Mouse (Mus musculus) granulocyte monocyte progenitor cell, adult 5-6 weeks (primary cell): ENCODE results near the gene 4930404N11Rik. TPM values are rescaled to one million over a fixed set of nuclear protein-coding genes. Genes with fewer than 3 reads are reported as not detected.

Experiments
- ATAC-seq: replicated peaks from 2 replicates; pipeline ENCODE4 v1.8.0; 2016; ENCODE audit warnings: mild to moderate bottlenecking, moderate TSS enrichment, inconsistent platforms; ENCODE audit not compliant: poor library complexity, severe bottlenecking
- total RNA-seq, 2 experiments: library from RNA; stranded (forward) in 1 of 2; stranded (reverse) in 1 of 2; fragments of 200-712, 200-1000 nt in 1 of 2; fragments of >200 nt in 1 of 2; fragmentation: Nextera tagmentation in 1 of 2; gene quantifications; 2 replicates each; pipeline ENCODE4 v1.2.3; 2014 to 2017

The 4930404N11Rik gene
- total RNA-seq, 2 experiments from 2014 or later = 0.10 TPM; not detected in 1

DNA sequence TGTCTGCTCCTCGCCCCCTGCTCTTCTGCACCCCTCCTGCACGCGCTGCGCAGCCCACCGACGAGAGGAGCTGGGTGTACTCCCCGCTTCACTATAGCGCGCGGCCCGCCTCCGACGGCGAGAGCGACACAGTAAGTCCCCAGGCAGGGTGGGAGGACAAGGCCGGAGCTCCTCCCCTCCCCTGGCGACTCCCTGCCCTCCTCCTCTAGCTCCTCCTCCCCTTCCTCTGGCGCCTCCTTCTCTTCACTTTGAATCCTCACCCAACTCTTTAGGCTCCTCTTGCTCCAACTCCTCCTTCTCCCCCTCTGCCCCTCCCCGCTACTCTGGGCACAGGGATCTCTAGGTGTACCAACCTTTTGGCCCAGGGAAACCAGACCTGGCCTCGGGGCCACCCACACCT lies 48.3 kb downstream of the 4930404N11Rik start:
- ATAC-seq = no peak

- ATAC-seq = no peak
Observed at GRCm38 (mm10) chr10:81316338-81317060, 49.1 kb downstream of the 4930404N11Rik start.

DNA sequence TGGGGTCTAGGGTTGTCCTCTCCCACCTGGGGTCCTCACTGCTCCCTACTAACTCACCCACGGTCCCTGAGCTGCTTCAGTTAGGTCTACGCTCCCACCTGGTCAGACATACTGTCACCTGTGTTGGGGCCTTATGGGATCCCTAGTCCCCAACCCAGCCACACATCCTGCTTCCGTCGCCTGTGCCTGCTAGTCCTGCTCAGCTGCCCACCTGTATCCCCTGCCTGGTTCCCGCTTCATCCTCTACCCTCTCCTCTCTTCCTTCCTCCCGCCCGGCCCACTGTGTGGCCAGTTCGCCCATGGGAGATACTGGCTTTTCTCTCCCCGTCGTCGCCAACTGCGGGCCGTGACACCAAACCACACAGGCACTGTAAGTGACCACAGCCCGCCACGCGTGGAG lies 50.0 kb downstream of the 4930404N11Rik start:
- no peak for ATAC-seq

DNA sequence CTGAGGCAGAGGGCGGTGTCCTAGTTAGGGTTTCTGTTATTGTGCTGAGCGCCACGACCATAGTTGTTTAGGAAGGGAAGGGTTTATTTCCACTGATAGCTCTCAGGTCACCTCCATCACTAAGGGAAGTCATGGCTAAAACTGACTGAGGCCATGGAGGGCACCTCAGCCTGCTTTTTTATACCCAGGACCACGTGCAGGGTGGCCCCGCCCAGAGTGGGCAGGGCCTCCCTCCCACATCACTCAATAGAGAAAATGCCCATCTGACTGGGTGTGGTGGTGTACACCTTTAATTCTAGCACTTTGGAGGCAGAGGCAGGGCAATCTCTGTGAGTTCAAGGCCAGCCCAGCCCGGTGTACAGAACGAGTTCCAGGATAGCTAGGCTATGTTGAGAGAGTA lies 51.4 kb downstream of the 4930404N11Rik start:
- no peak for ATAC-seq

DNA sequence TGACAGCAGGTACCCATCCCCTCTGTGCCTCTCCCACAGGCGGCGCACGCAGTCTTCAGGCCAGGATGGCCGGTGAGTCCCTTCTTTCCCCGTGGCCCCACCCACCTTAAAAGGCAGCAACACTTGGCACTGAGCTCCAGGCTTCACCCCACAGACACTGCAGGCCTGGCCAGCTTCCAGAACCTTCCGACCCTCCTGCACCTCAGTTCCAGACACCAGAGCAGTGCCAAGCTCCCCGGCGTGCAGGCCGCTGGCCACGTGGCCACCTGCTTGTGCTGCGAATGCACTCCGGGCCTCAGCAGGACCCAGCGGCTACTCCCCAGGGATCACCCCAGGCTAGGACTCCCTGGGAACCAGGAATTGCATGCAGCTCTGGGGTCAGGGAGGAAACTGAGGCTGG lies 52.0 kb downstream of the 4930404N11Rik start:
- ATAC-seq = no peak

Other genes with a start within 250 kb of the 4930404N11Rik start
Only the 30 nearest of the 33 such genes appear.
- gene Pias4, start 197.9 kb downstream of the 4930404N11Rik start, total RNA-seq (2014; fragmentation: Nextera tagmentation) = 6.3 and 22.9 TPM in 2 replicates
- 7.8 and 8.1 TPM in 2 replicates for gene Pias4, start 197.9 kb downstream of the 4930404N11Rik start, total RNA-seq (2017)
- gene Eef2, start 189.2 kb downstream of the 4930404N11Rik start, total RNA-seq (2014; fragmentation: Nextera tagmentation) = 843 and 1,029 TPM in 2 replicates
- 1,504 and 1,576 TPM in 2 replicates for gene Eef2, start 189.2 kb downstream of the 4930404N11Rik start, total RNA-seq (2017)
- gene Dapk3, start 182.8 kb downstream of the 4930404N11Rik start, total RNA-seq (2014; fragmentation: Nextera tagmentation) = 25.7 and 40.8 TPM in 2 replicates
- 20.5 and 33.0 TPM in 2 replicates for gene Dapk3, start 182.8 kb downstream of the 4930404N11Rik start, total RNA-seq (2017)
- gene 4930442H23Rik, start 182.0 kb downstream of the 4930404N11Rik start, total RNA-seq (2014; fragmentation: Nextera tagmentation) = not detected in 2 replicates
- not detected in 2 replicates for gene 4930442H23Rik, start 182.0 kb downstream of the 4930404N11Rik start, total RNA-seq (2017)
- gene Nmrk2, start 163.8 kb downstream of the 4930404N11Rik start, total RNA-seq (2014; fragmentation: Nextera tagmentation) = not detected in 2 replicates
- gene Nmrk2, start 163.8 kb downstream of the 4930404N11Rik start, total RNA-seq (2017) = not detected in 2 replicates
- gene Atcay, start 135.0 kb downstream of the 4930404N11Rik start, total RNA-seq (2014; fragmentation: Nextera tagmentation) = not detected in 2 replicates
- gene Atcay, start 135.0 kb downstream of the 4930404N11Rik start, total RNA-seq (2017) = not detected in 2 replicates
- gene Zfr2, start 132.7 kb downstream of the 4930404N11Rik start, total RNA-seq (2014; fragmentation: Nextera tagmentation) = not detected in 2 replicates
- gene Zfr2, start 132.7 kb downstream of the 4930404N11Rik start, total RNA-seq (2017) = 0.13 TPM in 1 of 2 replicates, not detected in the other
- 16.8 and 35.6 TPM in 2 replicates for gene Matk, start 112.9 kb downstream of the 4930404N11Rik start, total RNA-seq (2014; fragmentation: Nextera tagmentation)
- gene Matk, start 112.9 kb downstream of the 4930404N11Rik start, total RNA-seq (2017) = 39.1 and 43.9 TPM in 2 replicates
- gene Mrpl54, start 98.9 kb downstream of the 4930404N11Rik start, total RNA-seq (2014; fragmentation: Nextera tagmentation) = 94.0 and 105 TPM in 2 replicates
- 161 and 185 TPM in 2 replicates for gene Mrpl54, start 98.9 kb downstream of the 4930404N11Rik start, total RNA-seq (2017)
- gene Apba3, start 98.9 kb downstream of the 4930404N11Rik start, total RNA-seq (2014; fragmentation: Nextera tagmentation) = 19.7 and 29.1 TPM in 2 replicates
- gene Apba3, start 98.9 kb downstream of the 4930404N11Rik start, total RNA-seq (2017) = 14.2 and 19.9 TPM in 2 replicates
- 1.0 and 8.4 TPM in 2 replicates for gene Tjp3, start 74.2 kb downstream of the 4930404N11Rik start, total RNA-seq (2014; fragmentation: Nextera tagmentation)
- gene Tjp3, start 74.2 kb downstream of the 4930404N11Rik start, total RNA-seq (2017) = 1.3 and 6.2 TPM in 2 replicates
- gene Pip5k1c, start 72.9 kb downstream of the 4930404N11Rik start, total RNA-seq (2014; fragmentation: Nextera tagmentation) = 32.4 and 42.7 TPM in 2 replicates
- 24.7 and 32.7 TPM in 2 replicates for gene Pip5k1c, start 72.9 kb downstream of the 4930404N11Rik start, total RNA-seq (2017)
- 16.2 and 16.3 TPM in 2 replicates for gene Cactin, start 44.7 kb downstream of the 4930404N11Rik start, total RNA-seq (2014; fragmentation: Nextera tagmentation)
- gene Cactin, start 44.7 kb downstream of the 4930404N11Rik start, total RNA-seq (2017) = 19.4 and 26.5 TPM in 2 replicates
- gene Tbxa2r, start 37.1 kb downstream of the 4930404N11Rik start, total RNA-seq (2014; fragmentation: Nextera tagmentation) = not detected in 2 replicates
- 0.09 TPM in 1 of 2 replicates, not detected in the other for gene Tbxa2r, start 37.1 kb downstream of the 4930404N11Rik start, total RNA-seq (2017)
- gene Gipc3, start 22.6 kb downstream of the 4930404N11Rik start, total RNA-seq (2014; fragmentation: Nextera tagmentation) = not detected in 2 replicates
- not detected in 2 replicates for gene Gipc3, start 22.6 kb downstream of the 4930404N11Rik start, total RNA-seq (2017)
- 19.1 and 43.4 TPM in 2 replicates for gene Hmg20b, start 15.3 kb downstream of the 4930404N11Rik start, total RNA-seq (2014; fragmentation: Nextera tagmentation)
- 29.8 and 35.5 TPM in 2 replicates for gene Hmg20b, start 15.3 kb downstream of the 4930404N11Rik start, total RNA-seq (2017)
- 12.0 and 17.5 TPM in 2 replicates for gene Mfsd12, start 8.3 kb downstream of the 4930404N11Rik start, total RNA-seq (2014; fragmentation: Nextera tagmentation)
- 10.8 and 11.5 TPM in 2 replicates for gene Mfsd12, start 8.3 kb downstream of the 4930404N11Rik start, total RNA-seq (2017)
- gene Fzr1, start 12.7 kb upstream of the 4930404N11Rik start, total RNA-seq (2014; fragmentation: Nextera tagmentation) = 14.8 and 17.0 TPM in 2 replicates
- gene Fzr1, start 12.7 kb upstream of the 4930404N11Rik start, total RNA-seq (2017) = 13.5 and 15.3 TPM in 2 replicates
- 12.2 and 34.9 TPM in 2 replicates for gene Dohh, start 18.6 kb upstream of the 4930404N11Rik start, total RNA-seq (2014; fragmentation: Nextera tagmentation)
- gene Dohh, start 18.6 kb upstream of the 4930404N11Rik start, total RNA-seq (2017) = 41.8 and 46.2 TPM in 2 replicates
- gene Gm48551, start 18.6 kb upstream of the 4930404N11Rik start, total RNA-seq (2014; fragmentation: Nextera tagmentation) = 4.0 TPM in 1 of 2 replicates, not detected in the other
- 0.30 TPM in 1 of 2 replicates, not detected in the other for gene Gm48551, start 18.6 kb upstream of the 4930404N11Rik start, total RNA-seq (2017)
- 2.2 TPM in 1 of 2 replicates, not detected in the other for gene Gm48552, start 23.2 kb upstream of the 4930404N11Rik start, total RNA-seq (2014; fragmentation: Nextera tagmentation)
- gene Gm48552, start 23.2 kb upstream of the 4930404N11Rik start, total RNA-seq (2017) = not detected in 2 replicates
- gene Smim24, start 27.2 kb upstream of the 4930404N11Rik start, total RNA-seq (2014; fragmentation: Nextera tagmentation) = 37.5 and 43.6 TPM in 2 replicates
- gene Smim24, start 27.2 kb upstream of the 4930404N11Rik start, total RNA-seq (2017) = 11.5 and 13.3 TPM in 2 replicates
- 39.6 and 41.7 TPM in 2 replicates for gene Nfic, start 89.8 kb upstream of the 4930404N11Rik start, total RNA-seq (2014; fragmentation: Nextera tagmentation)
- 5.3 and 10.5 TPM in 2 replicates for gene Nfic, start 89.8 kb upstream of the 4930404N11Rik start, total RNA-seq (2017)
- gene Celf5, start 116.9 kb upstream of the 4930404N11Rik start, total RNA-seq (2014; fragmentation: Nextera tagmentation) = not detected in 2 replicates
- gene Celf5, start 116.9 kb upstream of the 4930404N11Rik start, total RNA-seq (2017) = not detected in 2 replicates
- 124 and 140 TPM in 2 replicates for gene Ncln, start 130.6 kb upstream of the 4930404N11Rik start, total RNA-seq (2014; fragmentation: Nextera tagmentation)
- 83.1 and 128 TPM in 2 replicates for gene Ncln, start 130.6 kb upstream of the 4930404N11Rik start, total RNA-seq (2017)
- 7.8 and 10.5 TPM in 2 replicates for gene S1pr4, start 134.3 kb upstream of the 4930404N11Rik start, total RNA-seq (2014; fragmentation: Nextera tagmentation)
- 7.0 and 9.2 TPM in 2 replicates for gene S1pr4, start 134.3 kb upstream of the 4930404N11Rik start, total RNA-seq (2017)
- gene Gna15, start 158.4 kb upstream of the 4930404N11Rik start, total RNA-seq (2014; fragmentation: Nextera tagmentation) = 30.0 and 31.7 TPM in 2 replicates
- 23.8 and 34.6 TPM in 2 replicates for gene Gna15, start 158.4 kb upstream of the 4930404N11Rik start, total RNA-seq (2017)
- gene Gna11, start 179.4 kb upstream of the 4930404N11Rik start, total RNA-seq (2014; fragmentation: Nextera tagmentation) = 17.0 and 25.7 TPM in 2 replicates
- gene Gna11, start 179.4 kb upstream of the 4930404N11Rik start, total RNA-seq (2017) = 4.9 and 6.4 TPM in 2 replicates
- gene Aes, start 193.7 kb upstream of the 4930404N11Rik start, total RNA-seq (2014; fragmentation: Nextera tagmentation) = 216 and 220 TPM in 2 replicates
- 151 and 250 TPM in 2 replicates for gene Aes, start 193.7 kb upstream of the 4930404N11Rik start, total RNA-seq (2017)
- 4.4 and 5.0 TPM in 2 replicates for gene Tle2, start 208.7 kb upstream of the 4930404N11Rik start, total RNA-seq (2014; fragmentation: Nextera tagmentation)
- 0.17 and 2.4 TPM in 2 replicates for gene Tle2, start 208.7 kb upstream of the 4930404N11Rik start, total RNA-seq (2017)